In the genomic region with DNA sequence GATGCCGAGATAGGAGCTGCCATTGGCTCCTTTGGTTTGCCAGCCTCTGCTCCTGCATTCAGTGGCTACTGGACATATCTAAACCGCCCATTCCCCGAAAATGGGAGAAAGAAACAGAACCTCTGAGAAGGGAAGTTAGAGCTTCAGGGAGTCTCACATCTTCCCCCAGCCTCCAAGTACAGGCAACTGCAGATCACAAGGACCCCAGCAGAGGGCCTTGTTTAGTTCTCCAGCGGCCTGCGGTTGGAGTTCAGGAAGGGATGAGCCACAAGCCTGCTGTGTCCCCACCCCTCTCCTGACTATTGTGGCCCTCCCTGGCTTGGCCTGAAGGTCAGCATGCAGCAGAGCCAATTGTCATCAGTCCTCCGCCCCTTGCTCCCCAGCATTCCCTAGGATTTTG, we compare ENCODE assay signal across 8 mouse cellular contexts. TPM values are rescaled to one million over a fixed set of nuclear protein-coding genes. Genes with fewer than 3 reads are reported as not detected.
A peak's percentile ranks its signal among the peaks of the same experiment; 100 is the strongest.
DNase-seq lines count a peak whose midpoint lies in the region; ATAC-seq and TF ChIP-seq lines count a peak whose summit lies in the region.

No protein-coding gene starts in this region.

- ATAC-seq in embryonic facial prominence, embryonic 15.5 days (ENCODE audit: insufficient number of reproducible peaks, low FRiP score, low TSS enrichment, low read depth), result peak; percentile 11; the same call in 1 of the 2 replicates
- ATAC-seq in heart, embryonic 11.5 days (replicated peaks; ENCODE audit: insufficient number of reproducible peaks, low FRiP score, low TSS enrichment), result peak; percentile 23; the same call in 1 of the 2 replicates
- ATAC-seq in kidney, embryonic 14.5 days (ENCODE audit: low FRiP score, low TSS enrichment), result peak; percentile 37
- ATAC-seq in limb, embryonic 13.5 days (ENCODE audit: low FRiP score, low read depth), result peak; percentile 28; the same call in 1 of the 2 replicates
- ATAC-seq in midbrain, embryonic 13.5 days, result peak; percentile 16; the same call in 1 of the 2 replicates

- no peaks in the 10 kb centered on the region for H3K9me3 ChIP-seq in embryonic facial prominence, embryonic 15.5 days (replicated peaks)
- H3K9me3 ChIP-seq in heart, embryonic 11.5 days (replicated peaks; ENCODE audit: control insufficient read depth, low read length), result no peaks in the 10 kb centered on the region
- no peaks in the 10 kb centered on the region for H3K9me3 ChIP-seq in kidney, embryonic 14.5 days (ENCODE audit: control insufficient read depth, low read length)
- H3K9me3 ChIP-seq in limb, embryonic 13.5 days, result no peaks in the 10 kb centered on the region
- no peaks in the 10 kb centered on the region for H3K9me3 ChIP-seq in midbrain, embryonic 13.5 days

- H3K27ac ChIP-seq in embryonic facial prominence, embryonic 15.5 days (replicated peaks), result 0 out of 2 replicates have a peak overlapping the region, but pooled peaks have one; percentile 66
- H3K27ac ChIP-seq in heart, embryonic 11.5 days (ENCODE audit: low read depth, low read length), result no peak overlapping the region
- H3K27ac ChIP-seq in kidney, embryonic 14.5 days (ENCODE audit: low read depth, low read length), result no peak overlapping the region
- no peak overlapping the region for H3K27ac ChIP-seq in limb, embryonic 13.5 days
- H3K27ac ChIP-seq in midbrain, embryonic 13.5 days, result peak overlapping the region; percentile 91

- no peaks in the 10 kb centered on the region for H3K27me3 ChIP-seq in C2C12 (ENCODE audit: control insufficient read depth, insufficient read depth, insufficient read length)
- H3K27me3 ChIP-seq in embryonic facial prominence, embryonic 15.5 days, result peaks cover 19% of the 10 kb centered on the region
- H3K27me3 ChIP-seq in heart, embryonic 11.5 days (ENCODE audit: control insufficient read depth, insufficient read depth, low read length), result no peaks in the 10 kb centered on the region
- H3K27me3 ChIP-seq in kidney, embryonic 14.5 days (ENCODE audit: control insufficient read depth, insufficient read depth, low read length), result peaks cover 4% of the 10 kb centered on the region; the same call in 1 of the 2 replicates
- H3K27me3 ChIP-seq in limb, embryonic 13.5 days, result peaks cover 41% of the 10 kb centered on the region
- peaks cover 29% of the 10 kb centered on the region for H3K27me3 ChIP-seq in midbrain, embryonic 13.5 days

- TF ChIP-seq CTCF in C2C12 (IDR thresholded peaks at IDR 0.05; ENCODE audit: control insufficient read depth, insufficient read depth, insufficient read length), result no peak

- H3K4me3 ChIP-seq in C2C12 (ENCODE audit: insufficient read depth, poor library complexity, severe bottlenecking), result peak overlapping the region; percentile 32
- peak overlapping the region; percentile 67 for H3K4me3 ChIP-seq in embryonic facial prominence, embryonic 15.5 days (replicated peaks)
- H3K4me3 ChIP-seq in heart, embryonic 11.5 days (ENCODE audit: low read depth, low read length), result peak overlapping the region; percentile 77
- peak overlapping the region; percentile 71 for H3K4me3 ChIP-seq in kidney, embryonic 14.5 days (ENCODE audit: low read length)
- H3K4me3 ChIP-seq in limb, embryonic 13.5 days, result peak overlapping the region; percentile 68
- peak overlapping the region; percentile 77 for H3K4me3 ChIP-seq in midbrain, embryonic 13.5 days (replicated peaks)

- peak overlapping the region; percentile 96 for H3K4me2 ChIP-seq in embryonic facial prominence, embryonic 15.5 days (replicated peaks)
- peak overlapping the region; percentile 85 for H3K4me2 ChIP-seq in heart, embryonic 11.5 days
- H3K4me2 ChIP-seq in kidney, embryonic 14.5 days (replicated peaks; ENCODE audit: low read depth, low read length), result peak overlapping the region; percentile 97
- peak overlapping the region; percentile 92 for H3K4me2 ChIP-seq in limb, embryonic 13.5 days (replicated peaks)
- H3K4me2 ChIP-seq in midbrain, embryonic 13.5 days (replicated peaks), result peak overlapping the region; percentile 80

- H3ac ChIP-seq in C2C12 (ENCODE audit: control insufficient read depth, insufficient read length, low read depth), result no peak overlapping the region

- DNase-seq in adrenal gland, postnatal 4 days (ENCODE audit: low spot score in 2 of 2), result peak; percentile 18 to 37
- DNase-seq in spleen, postnatal 36 days (ENCODE audit: low spot score in 2 of 2), result peak; percentile 20 to 25

- WGBS in embryonic facial prominence, embryonic 15.5 days, result 10% methylated on average over 6 of the region's 6 CpGs
- WGBS in heart, embryonic 11.5 days (ENCODE audit: insufficient replicate concordance), result 20% methylated on average over 6 of the region's 6 CpGs
- 15% methylated on average over 6 of the region's 6 CpGs for WGBS in kidney, embryonic 14.5 days
- 20% methylated on average over 6 of the region's 6 CpGs for WGBS in limb, embryonic 13.5 days
- WGBS in midbrain, embryonic 13.5 days, result 13% methylated on average over 6 of the region's 6 CpGs

- no peaks in the 10 kb centered on the region for H3K79me3 ChIP-seq in C2C12 (ENCODE audit: low read depth)

- peak overlapping the region; percentile 75; the same call in 1 of the 2 replicates for H3K9ac ChIP-seq in embryonic facial prominence, embryonic 15.5 days
- peak overlapping the region; percentile 86 for H3K9ac ChIP-seq in heart, embryonic 11.5 days (ENCODE audit: low read depth, low read length)
- H3K9ac ChIP-seq in kidney, embryonic 14.5 days (ENCODE audit: low read depth, low read length), result peak overlapping the region; percentile 81
- H3K9ac ChIP-seq in limb, embryonic 13.5 days, result peak overlapping the region; percentile 78
- no peak overlapping the region; the same call in 1 of the 2 replicates for H3K9ac ChIP-seq in midbrain, embryonic 13.5 days (replicated peaks)

- H3K36me3 ChIP-seq in C2C12 (ENCODE audit: control insufficient read depth, insufficient read depth), result no peaks in the 10 kb centered on the region
- no peaks in the 10 kb centered on the region for H3K36me3 ChIP-seq in embryonic facial prominence, embryonic 15.5 days
- H3K36me3 ChIP-seq in heart, embryonic 11.5 days (ENCODE audit: control insufficient read depth, insufficient read depth, low read length), result no peaks in the 10 kb centered on the region
- no peaks in the 10 kb centered on the region for H3K36me3 ChIP-seq in kidney, embryonic 14.5 days (ENCODE audit: control insufficient read depth, insufficient read depth, low read length)
- H3K36me3 ChIP-seq in limb, embryonic 13.5 days, result no peaks in the 10 kb centered on the region
- no peaks in the 10 kb centered on the region for H3K36me3 ChIP-seq in midbrain, embryonic 13.5 days

- H3K4me1 ChIP-seq in embryonic facial prominence, embryonic 15.5 days, result peaks cover 23% of the 10 kb centered on the region
- H3K4me1 ChIP-seq in heart, embryonic 11.5 days (ENCODE audit: control insufficient read depth, insufficient read depth, low read length), result peaks cover 16% of the 10 kb centered on the region
- H3K4me1 ChIP-seq in kidney, embryonic 14.5 days (ENCODE audit: control insufficient read depth, insufficient read depth, low read length), result peaks cover 21% of the 10 kb centered on the region; the same call in 1 of the 2 replicates
- H3K4me1 ChIP-seq in limb, embryonic 13.5 days, result peaks cover 24% of the 10 kb centered on the region
- peaks cover 37% of the 10 kb centered on the region for H3K4me1 ChIP-seq in midbrain, embryonic 13.5 days (replicated peaks)

- peaks cover 21% of the 10 kb centered on the region for H3K79me2 ChIP-seq in C2C12 (ENCODE audit: control insufficient read depth, insufficient read depth)

TF ChIP-seq in C2C12, 6 proteins besides CTCF, POLR2A, EP300 and RAD21:
- no peak for TF ChIP-seq CEBPB (IDR thresholded peaks at IDR 0.05; ENCODE audit: low read depth)
- TF ChIP-seq USF1 (IDR thresholded peaks at IDR 0.05; ENCODE audit: low read depth), result no peak
- no peak for TF ChIP-seq FOSL1 (IDR thresholded peaks at IDR 0.05; ENCODE audit: insufficient read depth, low read length, poor library complexity, severe bottlenecking)
- no peak for TF ChIP-seq MAX (IDR thresholded peaks at IDR 0.05)
- TF ChIP-seq MYOD1 (IDR thresholded peaks at IDR 0.05; ENCODE audit: control insufficient read depth, insufficient read length, low read depth), result no peak
- TF ChIP-seq MYOG (IDR thresholded peaks at IDR 0.05; ENCODE audit: control insufficient read depth, extremely low read depth, insufficient read length), result no peak

RNA-seq across cellular contexts. Expression of a gene that starts 0.8 kb away (rescaled TPM):
- polyA plus RNA-seq in C2C12 (2012; fragmentation: generic; extraction: Trizol), result 15.1 TPM
- 10 to 100 TPM; 29.4 to 37.4 TPM for total RNA-seq in adrenal gland, postnatal 4 days (2021)
- 20.5 and 21.2 TPM in 2 replicates for polyA plus RNA-seq in embryonic facial prominence, embryonic 15.5 days (2015; fragmentation: Nextera tagmentation; extraction: Ambion mirVana)
- 22.6 and 22.7 TPM in 2 replicates for polyA plus RNA-seq in heart, embryonic 11.5 days (2014; fragmentation: Nextera tagmentation; extraction: Ambion mirVana)
- 17.9 and 19.6 TPM in 2 replicates for polyA plus RNA-seq in kidney, embryonic 14.5 days (2014; fragmentation: Nextera tagmentation; extraction: Ambion mirVana)
- polyA plus RNA-seq in limb, embryonic 13.5 days (2015; fragmentation: Nextera tagmentation; extraction: Ambion mirVana), result 9.8 and 11.2 TPM in 2 replicates
- 16.9 and 22.8 TPM in 2 replicates for polyA plus RNA-seq in midbrain, embryonic 13.5 days (2015; fragmentation: Nextera tagmentation; extraction: Ambion mirVana)

Comparison
In these comparisons a context has a peak if more than half of its experiments do, and no peak if none do; other contexts are left out.
1. H3K27ac ChIP-seq: peak in embryonic facial prominence, embryonic 15.5 days (single experiment) and midbrain, embryonic 13.5 days (single experiment); none in heart, embryonic 11.5 days (single experiment), kidney, embryonic 14.5 days (single experiment) and limb, embryonic 13.5 days (single experiment).
2. Peak in every context shown above with its lines, with median percentiles within 50 percentile points of each other: H3K4me3 ChIP-seq, ATAC-seq and H3K4me2 ChIP-seq.